Comparison of ENCODE assay signal across 8 mouse cellular contexts in the genomic region with DNA sequence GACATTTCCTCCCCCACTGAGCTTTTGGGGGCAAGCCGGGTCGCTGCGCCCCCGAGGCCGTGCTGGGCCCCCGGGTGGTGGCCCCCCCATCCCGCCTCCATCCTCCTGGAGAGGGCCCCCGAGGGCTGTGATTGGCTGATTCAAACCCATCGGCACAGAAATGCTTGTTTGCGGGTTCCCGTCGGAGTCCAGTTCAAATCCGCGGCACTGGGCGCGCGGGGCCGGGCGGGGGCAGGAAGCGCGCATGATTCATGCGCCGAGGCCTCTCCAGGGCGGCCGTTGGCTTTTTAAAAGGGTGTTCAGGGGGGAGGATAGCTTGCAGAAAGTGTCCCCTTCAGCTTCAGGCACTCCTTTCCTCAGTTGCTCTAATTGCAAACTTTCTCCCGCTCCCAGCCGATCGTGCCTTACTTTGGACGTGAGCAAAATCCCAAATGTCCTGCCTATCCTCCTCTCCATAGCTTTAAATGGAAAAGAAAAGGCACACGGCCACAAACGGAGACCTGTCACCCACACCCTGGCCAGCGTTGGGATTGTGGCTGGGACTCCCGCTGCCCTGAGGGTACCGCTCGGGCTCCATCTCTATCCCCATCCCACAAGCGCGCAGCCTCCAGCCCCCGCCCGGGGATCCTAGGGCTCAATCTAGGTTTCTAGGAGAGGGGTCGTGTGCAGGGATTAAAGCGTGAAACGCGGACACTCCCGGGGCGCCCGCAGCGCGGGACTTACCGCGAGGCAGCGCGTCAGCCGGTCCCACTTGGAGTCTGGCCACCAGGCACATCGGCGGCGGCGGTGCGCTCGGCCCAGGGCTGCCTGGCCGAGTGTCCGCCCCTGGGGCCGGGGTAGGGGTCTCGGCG. TPM values are rescaled to one million over a fixed set of nuclear protein-coding genes. Genes with fewer than 3 reads are reported as not detected.
DNase-seq lines count a peak whose midpoint lies in the region; ATAC-seq and TF ChIP-seq lines count a peak whose summit lies in the region.

A gene (minus strand): TSS at position 809 of the 851 bp plus-strand sequence.

- no peaks in the 10 kb centered on the region for H3K36me3 ChIP-seq in heart, embryonic 10.5 days
- H3K36me3 ChIP-seq in midbrain, embryonic 11.5 days (ENCODE audit: control insufficient read depth, insufficient read depth, low read length), result no peaks in the 10 kb centered on the region
- no peaks in the 10 kb centered on the region for H3K36me3 ChIP-seq in stomach, embryonic 16.5 days (ENCODE audit: control insufficient read depth, insufficient read depth, low read length)

- WGBS in heart, embryonic 10.5 days, result under 1% methylated on average over 64 of the region's 64 CpGs
- WGBS in midbrain, embryonic 11.5 days, result under 1% methylated on average over 60 of the region's 64 CpGs
- under 1% methylated on average over 59 of the region's 64 CpGs for WGBS in stomach, embryonic 16.5 days

- peak within 1 kb of the TSS; percentile 89 for H3K4me2 ChIP-seq in midbrain, embryonic 11.5 days
- H3K4me2 ChIP-seq in stomach, embryonic 16.5 days (ENCODE audit: low read depth, low read length), result peak within 1 kb of the TSS; percentile 90

- no peak for TF ChIP-seq POLR2A in cortical plate, adult 2 months (IDR thresholded peaks at IDR 0.05; ENCODE audit: extremely low read depth, insufficient read depth, low read length)

- H3K27me3 ChIP-seq in heart, embryonic 10.5 days (ENCODE audit: insufficient read depth, poor library complexity, severe bottlenecking), result peaks cover 57% of the 10 kb centered on the region
- H3K27me3 ChIP-seq in midbrain, embryonic 11.5 days (ENCODE audit: control insufficient read depth, insufficient read depth, low read length), result peaks cover 23% of the 10 kb centered on the region
- H3K27me3 ChIP-seq in stomach, embryonic 16.5 days (ENCODE audit: control insufficient read depth, insufficient read depth, low read length), result no peaks in the 10 kb centered on the region

- peak within 1 kb of the TSS; percentile 57; the same call in 1 of the 2 replicates for H3K27ac ChIP-seq in layer of hippocampus, adult 2 months
- H3K27ac ChIP-seq in cortical plate, adult 2 months (ENCODE audit: insufficient read depth, low read length), result no peak within 1 kb of the TSS
- peak within 1 kb of the TSS; percentile 81 for H3K27ac ChIP-seq in heart, embryonic 10.5 days
- no peak within 1 kb of the TSS for H3K27ac ChIP-seq in midbrain, embryonic 11.5 days (ENCODE audit: low read depth, low read length)
- peak within 1 kb of the TSS; percentile 44 for H3K27ac ChIP-seq in stomach, embryonic 16.5 days (ENCODE audit: low read length)

- H3K9ac ChIP-seq in midbrain, embryonic 11.5 days (ENCODE audit: low read length), result peak within 1 kb of the TSS; percentile 64
- peak within 1 kb of the TSS; percentile 80 for H3K9ac ChIP-seq in stomach, embryonic 16.5 days (ENCODE audit: low read length)

- ATAC-seq in midbrain, embryonic 11.5 days (ENCODE audit: low FRiP score), result peak; percentile 78
- peak; percentile 45; the same call in 1 of the 2 replicates for ATAC-seq in stomach, embryonic 16.5 days (ENCODE audit: insufficient read depth, low FRiP score)

- peak; percentile 27 for TF ChIP-seq CTCF in layer of hippocampus, adult 2 months (conservative IDR thresholded peaks at IDR 0.05)
- no peak for TF ChIP-seq CTCF in cortical plate, adult 2 months (IDR thresholded peaks at IDR 0.05; ENCODE audit: extremely low read depth, insufficient read depth, low read length)

- H3K9me3 ChIP-seq in heart, embryonic 10.5 days, result no peaks in the 10 kb centered on the region
- no peaks in the 10 kb centered on the region for H3K9me3 ChIP-seq in midbrain, embryonic 11.5 days (ENCODE audit: control insufficient read depth, low read length)
- H3K9me3 ChIP-seq in stomach, embryonic 16.5 days (replicated peaks; ENCODE audit: control insufficient read depth, low read length), result no peaks in the 10 kb centered on the region

- peak within 1 kb of the TSS; percentile 65 for H3K4me3 ChIP-seq in layer of hippocampus, adult 2 months
- H3K4me3 ChIP-seq in cortical plate, adult 2 months (ENCODE audit: insufficient read depth, low read length), result peak within 1 kb of the TSS; percentile 31
- peak within 1 kb of the TSS; percentile 66 for H3K4me3 ChIP-seq in heart, embryonic 10.5 days
- peak within 1 kb of the TSS; percentile 62 for H3K4me3 ChIP-seq in midbrain, embryonic 11.5 days (ENCODE audit: low read depth, low read length)
- peak within 1 kb of the TSS; percentile 72 for H3K4me3 ChIP-seq in stomach, embryonic 16.5 days (replicated peaks; ENCODE audit: low read length)

- no peaks in the 10 kb centered on the region; the same call in 1 of the 2 replicates for H3K4me1 ChIP-seq in cortical plate, adult 2 months (ENCODE audit: control insufficient read depth, insufficient read depth, low read length)
- H3K4me1 ChIP-seq in heart, embryonic 10.5 days, result peaks cover 33% of the 10 kb centered on the region
- H3K4me1 ChIP-seq in midbrain, embryonic 11.5 days (ENCODE audit: control insufficient read depth, insufficient read depth, low read length), result peaks cover 6% of the 10 kb centered on the region
- H3K4me1 ChIP-seq in stomach, embryonic 16.5 days (ENCODE audit: control insufficient read depth, insufficient read depth, low read length), result 0 out of 2 replicates have a peak, but pooled peaks cover 4% of the 10 kb centered on the region

- no peak for DNase-seq in layer of hippocampus, adult 2 months (ENCODE audit: low spot score in 2 of 2)
- no peak for DNase-seq in layer of hippocampus, postnatal 14 days (ENCODE audit: low spot score in 2 of 2)
- DNase-seq in heart, embryonic 10.5 days (ENCODE audit: low spot score), result no peak
- peak; percentile 58 for DNase-seq in kidney, postnatal 14 days
- peak; percentile 91 for DNase-seq in midbrain, embryonic 11.5 days (ENCODE audit: low spot score, missing footprints)
- DNase-seq in right cerebral cortex, postnatal 25 days, result no peak

RNA-seq across cellular contexts. Expression of the gene that starts here (rescaled TPM):
- 1 to 10 TPM; 1.1 to 1.2 TPM for total RNA-seq in layer of hippocampus, adult 2 months (2021)
- 1 to 10 TPM; 1.0 to 2.2 TPM for total RNA-seq in layer of hippocampus, postnatal 14 days (2021)
- polyA plus RNA-seq in cortical plate, adult 2 months (2012; rRNA removed), result 0.95 and 0.98 TPM in 2 replicates
- 3.1 and 3.9 TPM in 2 replicates for polyA plus RNA-seq in heart, embryonic 10.5 days (2016; fragmentation: Nextera tagmentation; extraction: Ambion mirVana)
- polyA plus RNA-seq in midbrain, embryonic 11.5 days (2014; fragmentation: Nextera tagmentation; extraction: Ambion mirVana), result 3.9 and 4.0 TPM in 2 replicates
- polyA plus RNA-seq in stomach, embryonic 16.5 days (2015; fragmentation: Nextera tagmentation; extraction: Ambion mirVana), result 6.8 and 7.6 TPM in 2 replicates

Comparison
In these comparisons a context has a peak if more than half of its experiments do, and no peak if none do; other contexts are left out.
1. DNase-seq: peak in kidney, postnatal 14 days (single experiment) and midbrain, embryonic 11.5 days (single experiment); none in layer of hippocampus, adult 2 months (0 of 2), layer of hippocampus, postnatal 14 days (0 of 2), heart, embryonic 10.5 days (single experiment) and right cerebral cortex, postnatal 25 days (single experiment).
2. H3K27ac ChIP-seq: peak in layer of hippocampus, adult 2 months (single experiment), heart, embryonic 10.5 days (single experiment) and stomach, embryonic 16.5 days (single experiment); none in cortical plate, adult 2 months (single experiment) and midbrain, embryonic 11.5 days (single experiment).
3. Peak in every context shown above with its lines, with median percentiles within 50 percentile points of each other: H3K4me3 ChIP-seq.